Mouse (Mus musculus): ENCODE measurements at regions not wholly inside any gene's neighbourhood (a gene's known extent, or its start where the extent isn't known, plus 50 kb on each side); places are given as distances from the start of the nearest gene placed in this dataset.

- H3K4me1 ChIP-seq (ENCODE audit: control insufficient read depth, insufficient read depth, low read length) = peaks cover 2% of the 10 kb centered on the region; the same call in 1 of the 2 replicates
- H3K4me3 ChIP-seq (ENCODE audit: insufficient read depth, low read depth, low read length) = no peak overlapping the region
- 82% methylated on average over 2 of the region's 2 CpGs for WGBS
- no peak for TF ChIP-seq CTCF (IDR thresholded peaks at IDR 0.05; ENCODE audit: insufficient read depth, low read depth, low read length)
- TF ChIP-seq POLR2A (IDR thresholded peaks at IDR 0.05; ENCODE audit: insufficient read depth, low read depth, low read length) = no peak
- no peak overlapping the region for H3K27ac ChIP-seq (ENCODE audit: insufficient read depth, low read depth, low read length)
Observed at GRCm38 (mm10) chr9:41517053-41517696, 355.7 kb upstream of the Ubash3b start.

- no peak overlapping the region for H3K4me3 ChIP-seq (ENCODE audit: insufficient read depth, low read depth, low read length)
- TF ChIP-seq CTCF (IDR thresholded peaks at IDR 0.05; ENCODE audit: insufficient read depth, low read depth, low read length) (no peak), POLR2A (IDR thresholded peaks at IDR 0.05; ENCODE audit: insufficient read depth, low read depth, low read length) (no peak)
- no peak overlapping the region for H3K27ac ChIP-seq (ENCODE audit: insufficient read depth, low read depth, low read length)
- H3K4me1 ChIP-seq (ENCODE audit: control insufficient read depth, insufficient read depth, low read length) = peaks cover 2% of the 10 kb centered on the region; the same call in 1 of the 2 replicates
Observed at GRCm38 (mm10) chr9:41515192-41515591, 353.7 kb upstream of the Ubash3b start.

GRCm38 (mm10) chr9:41513701-41514100 is 352.2 kb upstream of the Ubash3b start:
- H3K4me1 ChIP-seq (ENCODE audit: control insufficient read depth, insufficient read depth, low read length) = peaks cover 2% of the 10 kb centered on the region; the same call in 1 of the 2 replicates
- no peak for TF ChIP-seq POLR2A (IDR thresholded peaks at IDR 0.05; ENCODE audit: insufficient read depth, low read depth, low read length)
- no peak for TF ChIP-seq CTCF (IDR thresholded peaks at IDR 0.05; ENCODE audit: insufficient read depth, low read depth, low read length)
- no peak overlapping the region for H3K4me3 ChIP-seq (ENCODE audit: insufficient read depth, low read depth, low read length)
- H3K27ac ChIP-seq (ENCODE audit: insufficient read depth, low read depth, low read length) = no peak overlapping the region
- 51% methylated on average over 1 of the region's 1 CpGs for WGBS

DNA sequence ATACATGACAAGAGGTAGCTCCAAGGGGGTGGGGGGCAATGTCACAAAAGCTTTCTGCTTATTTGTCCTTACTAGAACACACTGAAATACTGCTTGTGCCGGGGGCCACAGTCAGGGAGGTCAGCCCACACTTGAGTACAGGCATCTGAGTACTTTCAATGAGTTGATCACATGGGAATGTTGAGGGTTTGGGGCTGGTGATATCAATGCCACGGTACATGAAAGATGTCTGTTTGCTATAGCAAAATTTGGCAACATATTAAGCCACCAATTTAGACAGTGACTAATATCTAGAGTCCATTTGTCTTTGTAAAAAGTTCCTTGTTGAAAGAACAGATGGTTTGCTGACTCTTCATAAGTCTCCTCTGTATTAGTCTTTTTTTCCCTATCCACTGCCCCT is 348.1 kb upstream of the Ubash3b start:
- Histone ChIP-seq H3K4me1 (ENCODE audit: control insufficient read depth, insufficient read depth, low read length) (no peaks in the 10 kb centered on the region), H3K27ac (ENCODE audit: insufficient read depth, low read depth, low read length) (no peak overlapping the region), H3K4me3 (ENCODE audit: insufficient read depth, low read depth, low read length) (no peak overlapping the region)
- WGBS = 88% methylated on average over 2 of the region's 2 CpGs
- TF ChIP-seq POLR2A (IDR thresholded peaks at IDR 0.05; ENCODE audit: insufficient read depth, low read depth, low read length) (no peak), CTCF (IDR thresholded peaks at IDR 0.05; ENCODE audit: insufficient read depth, low read depth, low read length) (no peak)

DNA sequence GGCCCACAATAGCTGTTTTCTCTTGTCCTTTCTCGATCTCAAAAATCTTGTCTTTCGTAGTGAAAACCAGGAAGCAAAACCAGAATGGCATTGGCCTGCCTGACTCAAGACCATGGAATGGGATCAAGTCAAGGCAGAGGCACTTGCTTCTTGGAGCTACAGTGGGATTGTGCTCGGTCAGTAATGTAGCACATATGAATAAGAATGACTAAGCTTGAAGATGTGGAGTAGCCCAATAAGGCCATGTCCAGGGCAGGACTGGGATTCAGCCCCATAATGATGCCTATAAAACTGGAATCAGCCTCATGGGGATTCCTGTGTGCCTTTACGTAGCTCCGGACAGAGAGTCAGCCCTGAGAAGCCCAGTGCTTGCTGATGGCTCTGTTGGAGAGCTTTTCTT is 347.2 kb upstream of the Ubash3b start:
- TF ChIP-seq POLR2A (IDR thresholded peaks at IDR 0.05; ENCODE audit: insufficient read depth, low read depth, low read length) (no peak), CTCF (IDR thresholded peaks at IDR 0.05; ENCODE audit: insufficient read depth, low read depth, low read length) (no peak)
- no peak overlapping the region for H3K27ac ChIP-seq (ENCODE audit: insufficient read depth, low read depth, low read length)
- 96% methylated on average over 5 of the region's 5 CpGs for whole genome bisulfite sequencing
- no peak overlapping the region for H3K4me3 ChIP-seq (ENCODE audit: insufficient read depth, low read depth, low read length)
- H3K4me1 ChIP-seq (ENCODE audit: control insufficient read depth, insufficient read depth, low read length) = no peaks in the 10 kb centered on the region

DNA sequence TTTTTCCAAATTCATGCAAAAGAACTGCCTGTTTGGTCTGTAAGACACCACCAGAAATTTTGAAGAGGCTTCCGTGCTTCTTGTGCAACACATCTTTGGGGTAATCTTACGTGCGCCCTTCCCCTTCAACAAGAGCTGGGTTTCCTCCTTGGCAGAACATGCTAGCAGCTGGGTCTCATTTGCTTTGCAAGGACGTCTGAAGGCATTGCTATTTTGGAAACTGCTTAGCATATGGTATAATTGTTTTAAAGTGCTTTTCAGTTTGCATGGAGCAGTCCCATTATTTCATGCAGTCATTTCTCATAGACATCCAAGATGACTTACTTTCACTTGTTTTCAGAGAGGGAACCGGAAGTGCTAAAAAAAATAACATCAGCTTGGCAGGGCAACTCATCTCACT is 336.8 kb upstream of the Ubash3b start:
- WGBS = 49% methylated on average over 5 of the region's 5 CpGs

DNA sequence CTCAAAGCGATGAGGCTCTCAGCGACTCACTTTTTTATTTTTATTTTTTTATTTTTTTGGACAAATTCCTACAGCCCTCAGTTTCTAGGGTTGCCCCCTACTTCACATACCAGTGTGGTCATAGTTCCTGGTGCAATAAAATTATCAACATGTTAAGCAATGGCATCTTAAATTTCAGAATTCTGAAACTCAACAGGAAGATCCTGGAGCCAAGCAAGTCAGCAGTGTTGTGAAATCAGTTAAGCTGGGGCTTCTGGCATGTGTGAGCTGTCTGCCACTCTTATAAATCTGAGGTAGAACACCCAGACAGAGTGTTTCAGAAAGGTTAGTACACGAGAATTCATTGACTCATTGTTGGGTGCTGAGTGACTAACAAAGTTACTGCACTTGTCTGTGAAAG is 328.6 kb upstream of the Ubash3b start:
- WGBS = 93% methylated on average over 3 of the region's 3 CpGs
- Histone ChIP-seq H3K4me1 (ENCODE audit: control insufficient read depth, insufficient read depth, low read length) (no peaks in the 10 kb centered on the region), H3K27ac (ENCODE audit: insufficient read depth, low read depth, low read length) (no peak overlapping the region), H3K4me3 (ENCODE audit: insufficient read depth, low read depth, low read length) (no peak overlapping the region)
- TF ChIP-seq CTCF (IDR thresholded peaks at IDR 0.05; ENCODE audit: insufficient read depth, low read depth, low read length) (no peak), POLR2A (IDR thresholded peaks at IDR 0.05; ENCODE audit: insufficient read depth, low read depth, low read length) (no peak)

More for the DNA sequence above, 336.8 kb upstream of the Ubash3b start:
- Histone ChIP-seq H3K4me3 (ENCODE audit: insufficient read depth, low read depth, low read length) (no peak overlapping the region), H3K27ac (ENCODE audit: insufficient read depth, low read depth, low read length) (no peak overlapping the region), H3K4me1 (ENCODE audit: control insufficient read depth, insufficient read depth, low read length) (no peaks in the 10 kb centered on the region)
- no peak for TF ChIP-seq CTCF (IDR thresholded peaks at IDR 0.05; ENCODE audit: insufficient read depth, low read depth, low read length)
- no peak for TF ChIP-seq POLR2A (IDR thresholded peaks at IDR 0.05; ENCODE audit: insufficient read depth, low read depth, low read length)

DNA sequence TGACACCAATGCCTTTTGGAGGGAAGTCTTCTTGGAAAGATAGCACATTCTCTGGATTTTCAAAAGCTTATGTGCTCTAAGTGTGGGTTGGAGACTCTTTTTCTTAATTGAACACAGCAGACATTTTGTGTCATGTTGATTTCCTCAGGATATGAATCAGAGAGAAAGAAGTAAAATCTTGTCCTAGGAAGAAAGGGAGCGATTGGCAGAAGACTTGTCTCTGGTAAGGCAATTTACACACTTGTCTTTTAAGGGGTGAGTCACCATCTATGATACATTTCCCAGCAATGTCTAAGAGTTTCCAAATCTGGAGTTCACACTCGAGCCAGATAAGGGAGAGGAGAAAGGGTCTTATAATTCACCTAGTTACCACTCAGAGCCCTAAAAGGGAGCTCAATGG is 326.5 kb upstream of the Ubash3b start:
- Histone ChIP-seq H3K4me3 (ENCODE audit: insufficient read depth, low read depth, low read length) (no peak overlapping the region), H3K4me1 (ENCODE audit: control insufficient read depth, insufficient read depth, low read length) (no peaks in the 10 kb centered on the region), H3K27ac (ENCODE audit: insufficient read depth, low read depth, low read length) (no peak overlapping the region)
- 78% methylated on average over 2 of the region's 2 CpGs for WGBS
- TF ChIP-seq POLR2A (IDR thresholded peaks at IDR 0.05; ENCODE audit: insufficient read depth, low read depth, low read length) (no peak), CTCF (IDR thresholded peaks at IDR 0.05; ENCODE audit: insufficient read depth, low read depth, low read length) (no peak)

GRCm38 (mm10) chr9:41483218-41483617 is 321.7 kb upstream of the Ubash3b start:
- no peak overlapping the region for H3K27ac ChIP-seq (ENCODE audit: insufficient read depth, low read depth, low read length)
- 95% methylated on average over 3 of the region's 3 CpGs for WGBS
- H3K4me3 ChIP-seq (ENCODE audit: insufficient read depth, low read depth, low read length) = no peak overlapping the region
- H3K4me1 ChIP-seq (ENCODE audit: control insufficient read depth, insufficient read depth, low read length) = no peaks in the 10 kb centered on the region
- no peak for TF ChIP-seq POLR2A (IDR thresholded peaks at IDR 0.05; ENCODE audit: insufficient read depth, low read depth, low read length)
- no peak for TF ChIP-seq CTCF (IDR thresholded peaks at IDR 0.05; ENCODE audit: insufficient read depth, low read depth, low read length)
